Mouse (Mus musculus) retina, postnatal 1 day (tissue): Measurements from ENCODE around the gene Bhlha9.

ENCODE experiments used
- DNase-seq: peaks from one replicate; pipeline ENCODE4 v3.0.0-alpha.2; 2012

Gene Bhlha9

DNA sequence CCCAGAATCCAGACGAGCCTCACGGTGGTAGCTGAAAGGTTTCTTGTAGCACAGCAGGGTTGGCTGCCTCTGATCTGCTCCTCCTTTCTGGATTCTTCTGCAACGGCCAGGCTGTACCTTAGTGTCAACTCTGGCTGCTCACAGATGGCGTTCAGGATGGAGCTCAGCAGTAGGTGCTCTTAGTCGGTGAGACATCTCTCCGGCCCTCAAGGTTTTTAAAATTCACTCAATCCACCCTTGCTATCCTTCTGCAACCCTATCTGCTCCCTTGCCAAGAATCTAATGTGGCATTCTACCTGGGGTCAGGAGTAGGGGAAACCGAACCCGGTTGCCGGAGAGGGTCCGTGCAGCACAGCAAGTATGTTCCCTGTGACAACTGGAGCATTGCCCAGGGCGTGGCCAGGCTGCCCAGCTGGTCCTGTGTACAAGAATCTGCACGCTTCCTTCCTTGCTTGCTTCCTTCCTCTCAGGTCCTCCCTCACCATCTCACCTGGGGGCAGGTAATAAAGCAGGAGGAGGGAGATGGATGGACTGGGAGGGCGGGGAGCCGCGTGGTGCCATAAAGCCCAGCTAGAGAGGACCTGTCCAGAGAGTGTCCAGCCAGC, at the start of gene Bhlha9:
Gene Bhlha9 (plus strand): TSS at position 600 of the 605 bp plus-strand sequence.
- no peak for DNase-seq

DNA sequence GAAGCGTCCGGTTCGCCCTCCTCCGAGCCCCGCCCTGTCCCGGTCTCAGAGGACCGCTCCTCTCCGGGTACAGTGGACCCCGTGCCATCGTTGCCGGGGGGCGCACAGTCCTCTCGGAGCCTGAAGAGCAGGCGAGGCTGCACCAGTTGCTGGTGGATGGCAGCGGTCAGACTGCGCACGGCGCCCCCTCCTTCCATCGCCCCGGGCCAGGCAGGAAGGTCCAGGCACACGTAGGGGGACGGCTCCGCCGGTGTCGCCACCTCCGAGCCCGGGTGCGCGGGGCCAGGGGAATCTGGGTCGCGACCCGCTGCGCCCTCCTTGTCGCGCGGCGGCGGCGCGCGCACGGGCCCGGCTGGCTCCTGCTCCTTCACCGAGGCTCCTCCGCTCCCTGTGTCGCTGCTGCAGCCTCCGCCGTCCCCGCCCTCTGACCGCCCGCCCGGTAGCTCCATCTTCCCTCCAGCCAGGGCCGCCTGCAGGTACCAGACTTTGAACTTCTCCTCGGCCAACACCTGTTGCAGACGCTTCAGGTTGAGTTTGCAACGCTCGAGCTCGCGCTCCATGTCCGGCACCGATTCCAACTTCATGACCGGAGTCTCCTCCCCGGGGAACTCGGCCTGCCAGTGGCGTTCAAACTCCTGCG, 49.6 kb upstream of the Bhlha9 start:
- peak; percentile 67 for DNase-seq

- peak; percentile 87 for DNase-seq
These were observed 48.9 kb upstream of the Bhlha9 start for GRCm38 (mm10) chr11:76623206-76623961.

DNA sequence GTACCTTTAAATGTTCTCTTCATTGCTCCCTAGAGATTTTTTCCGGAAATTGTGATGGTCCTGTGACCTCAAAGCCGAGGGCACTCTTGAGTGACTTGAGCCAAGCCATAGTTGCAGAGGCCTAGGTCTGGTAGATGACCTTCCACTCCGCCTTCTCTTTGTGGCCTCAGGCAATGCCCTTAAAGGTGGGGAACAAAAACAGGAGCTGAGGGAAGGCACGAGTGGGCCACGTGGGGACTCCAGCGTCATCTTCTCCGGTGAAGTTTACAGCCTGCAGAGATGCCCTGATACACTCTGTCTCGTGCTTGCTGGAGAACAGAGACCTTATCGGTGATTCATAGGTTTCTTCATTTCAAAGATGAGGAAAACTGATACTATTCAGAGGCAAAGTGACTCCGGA, 48.2 kb upstream of the Bhlha9 start:
- no peak for DNase-seq

DNA sequence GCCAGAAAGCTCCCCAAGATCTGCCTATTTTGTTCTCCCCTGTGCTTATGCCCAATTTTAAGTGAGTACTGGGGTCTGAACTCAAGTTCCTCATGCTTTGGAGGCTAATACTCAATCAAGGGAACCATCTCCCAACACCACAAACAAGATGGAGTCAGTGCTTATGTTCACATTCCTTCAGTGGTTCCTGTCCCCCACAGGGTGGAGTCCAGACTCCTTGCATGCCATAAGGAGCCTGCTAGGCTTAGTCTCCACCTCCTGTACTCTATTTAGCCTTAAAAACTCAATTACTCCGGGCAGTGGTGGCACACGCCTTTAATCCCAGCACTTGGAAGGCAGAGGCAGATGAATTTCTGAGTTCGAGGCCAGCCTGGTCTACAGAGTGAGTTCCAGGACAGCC, 47.4 kb upstream of the Bhlha9 start:
- no peak for DNase-seq

DNA sequence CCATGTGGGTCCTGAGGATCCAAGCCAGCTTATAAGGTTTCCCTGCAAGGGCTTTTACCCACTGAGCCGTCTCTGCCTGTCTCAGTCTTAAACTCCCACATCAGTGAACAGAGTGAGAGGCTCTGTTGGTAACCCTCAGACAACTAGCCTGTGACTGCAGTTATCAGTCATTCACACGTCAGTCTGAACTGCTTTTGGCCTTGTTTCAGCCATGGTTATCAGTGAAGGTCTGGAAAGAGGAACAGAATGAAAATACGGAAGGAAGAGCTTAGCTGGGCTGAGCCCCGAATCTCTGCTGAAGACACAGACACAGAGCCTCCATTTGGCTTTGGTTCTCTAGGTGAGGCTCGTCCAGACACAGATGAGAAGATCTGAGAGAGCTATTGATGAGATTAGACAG, 43.7 kb upstream of the Bhlha9 start:
- DNase-seq, result no peak

GRCm38 (mm10) chr11:76630023-76630422, 42.2 kb upstream of the Bhlha9 start:
- no peak for DNase-seq

DNA sequence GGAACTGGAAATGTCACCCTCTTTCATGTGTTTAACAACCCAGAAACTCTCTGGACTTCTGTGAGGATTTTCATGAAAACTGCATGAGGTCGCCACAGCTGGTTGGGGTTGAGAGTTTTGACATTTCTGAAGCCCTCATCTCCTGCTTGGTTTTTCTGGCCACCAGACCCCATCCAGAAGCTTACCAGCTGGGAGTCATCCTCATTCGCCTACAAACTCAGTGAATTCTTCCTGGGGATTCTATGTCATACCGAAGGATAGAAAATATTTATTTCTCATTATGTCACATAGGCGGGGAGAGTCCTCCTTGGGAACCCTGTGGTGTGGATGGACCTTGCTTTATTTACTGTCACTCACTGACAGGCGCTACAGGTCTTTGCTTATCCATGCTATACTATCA, 41.8 kb upstream of the Bhlha9 start:
- no peak for DNase-seq

GRCm38 (mm10) chr11:76639269-76639985, 32.8 kb upstream of the Bhlha9 start:
- DNase-seq, result peak; percentile 58

DNA sequence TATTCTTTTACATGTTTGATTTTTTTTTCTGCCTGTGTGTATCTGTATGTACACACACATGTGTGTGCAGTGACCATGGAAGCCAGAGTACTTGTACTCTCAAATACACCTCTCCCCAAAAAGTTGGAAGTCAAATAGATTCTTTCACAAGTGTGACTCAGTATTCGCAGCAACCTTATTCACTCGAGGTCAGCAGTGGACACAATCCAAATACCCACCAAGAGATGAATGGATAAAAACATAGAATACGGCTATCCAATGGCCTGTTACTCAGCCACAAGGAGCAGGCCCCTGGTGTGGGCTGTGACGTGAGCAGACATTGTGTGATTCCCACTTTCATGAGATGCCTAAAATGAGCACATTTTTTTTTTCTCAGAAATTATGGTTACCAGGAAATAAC, 32.0 kb upstream of the Bhlha9 start:
- DNase-seq, result no peak

DNA sequence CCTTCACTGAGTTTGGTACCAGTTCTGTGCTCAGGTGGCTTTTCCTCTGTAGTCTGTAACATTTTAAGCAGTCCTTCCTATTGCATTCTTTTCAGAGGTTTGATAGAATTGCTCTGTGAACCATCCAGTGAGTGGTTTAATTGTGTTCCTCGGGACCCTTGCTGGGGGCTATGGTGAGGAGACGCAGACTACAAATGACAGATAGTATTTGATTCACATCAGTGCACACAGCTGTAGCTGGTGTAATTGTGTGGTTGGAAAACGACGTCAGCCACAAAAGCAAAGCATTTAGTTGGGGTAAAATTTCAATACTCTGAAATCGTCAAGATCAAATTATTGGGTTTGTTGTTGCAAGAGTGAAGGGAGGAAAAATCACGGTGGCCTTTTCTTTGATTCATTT, 28.0 kb upstream of the Bhlha9 start:
- peak; percentile 91 for DNase-seq

DNA sequence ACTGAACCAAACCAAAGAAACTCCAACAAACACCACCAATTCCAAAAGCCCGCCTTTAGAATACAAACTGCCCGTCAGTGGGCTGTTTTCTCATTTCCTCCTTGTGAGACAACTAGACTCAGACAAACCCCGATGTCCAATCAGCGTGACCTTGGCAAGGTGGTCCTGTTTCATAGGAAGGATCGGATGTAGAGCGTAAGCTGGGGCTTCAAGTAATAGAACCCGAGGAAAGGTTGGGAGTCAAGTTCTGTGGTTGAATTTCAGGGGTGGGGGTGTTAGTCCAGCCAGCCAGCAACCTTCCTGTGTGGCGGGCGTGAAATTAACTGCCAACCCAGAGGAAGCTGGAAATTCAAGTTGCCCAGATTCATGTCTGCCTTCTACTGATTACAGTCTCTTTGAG, 27.2 kb upstream of the Bhlha9 start:
- no peak for DNase-seq

DNA sequence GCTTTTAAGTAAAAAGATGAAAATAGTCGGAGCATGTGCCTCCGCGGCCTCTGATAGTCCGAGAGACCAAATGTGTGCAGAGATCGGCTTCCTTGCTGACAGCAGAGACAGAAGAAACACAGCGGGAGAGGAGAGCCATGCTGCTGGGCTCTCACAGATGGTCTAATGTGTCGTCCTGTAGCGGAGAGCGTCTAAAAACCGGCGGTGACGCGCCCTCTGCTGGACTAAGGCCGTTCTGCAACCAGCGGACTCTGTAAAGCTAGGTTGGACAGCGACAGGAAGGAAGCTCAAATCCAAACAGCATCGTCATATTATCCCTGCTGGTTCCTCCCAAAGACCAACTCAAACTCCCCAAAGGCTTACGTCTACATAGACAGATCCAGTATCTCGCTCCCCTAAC, 26.3 kb upstream of the Bhlha9 start:
- DNase-seq, result peak; percentile 92

GRCm38 (mm10) chr11:76647062-76647461, 25.2 kb upstream of the Bhlha9 start:
- DNase-seq, result peak; percentile 80

GRCm38 (mm10) chr11:76647500-76647899, 24.8 kb upstream of the Bhlha9 start:
- peak; percentile 87 for DNase-seq

- DNase-seq, result no peak
These were observed 21.3 kb upstream of the Bhlha9 start for GRCm38 (mm10) chr11:76650862-76651560.

DNA sequence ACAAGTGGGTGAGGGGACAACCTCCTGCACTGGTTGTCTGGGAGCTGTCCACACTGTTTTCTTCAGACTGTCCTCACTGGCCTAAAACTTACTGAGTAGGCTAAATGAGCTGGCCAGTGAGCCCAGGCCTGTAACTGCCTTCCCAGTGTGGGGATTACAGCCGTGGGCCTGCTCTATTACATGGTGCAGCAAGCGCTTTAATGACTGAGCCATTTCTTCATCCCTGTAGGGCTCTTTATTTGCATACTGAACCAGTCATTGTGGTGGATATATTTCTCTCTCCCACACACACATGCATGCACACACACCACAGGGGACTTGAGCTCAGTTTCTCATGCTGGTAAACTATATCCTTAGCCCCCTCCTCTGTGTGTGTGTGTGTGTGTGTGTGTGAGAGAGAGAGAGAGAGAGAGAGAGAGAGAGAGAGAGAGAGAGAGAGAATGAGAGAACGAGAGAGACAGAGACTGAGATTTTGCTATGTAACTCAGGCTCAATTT, 19.4 kb upstream of the Bhlha9 start:
- DNase-seq, result no peak

GRCm38 (mm10) chr11:76655106-76655505, 17.2 kb upstream of the Bhlha9 start:
- peak; percentile 70 for DNase-seq

- no peak for DNase-seq
These were observed 14.8 kb upstream of the Bhlha9 start for GRCm38 (mm10) chr11:76657450-76657970.

DNA sequence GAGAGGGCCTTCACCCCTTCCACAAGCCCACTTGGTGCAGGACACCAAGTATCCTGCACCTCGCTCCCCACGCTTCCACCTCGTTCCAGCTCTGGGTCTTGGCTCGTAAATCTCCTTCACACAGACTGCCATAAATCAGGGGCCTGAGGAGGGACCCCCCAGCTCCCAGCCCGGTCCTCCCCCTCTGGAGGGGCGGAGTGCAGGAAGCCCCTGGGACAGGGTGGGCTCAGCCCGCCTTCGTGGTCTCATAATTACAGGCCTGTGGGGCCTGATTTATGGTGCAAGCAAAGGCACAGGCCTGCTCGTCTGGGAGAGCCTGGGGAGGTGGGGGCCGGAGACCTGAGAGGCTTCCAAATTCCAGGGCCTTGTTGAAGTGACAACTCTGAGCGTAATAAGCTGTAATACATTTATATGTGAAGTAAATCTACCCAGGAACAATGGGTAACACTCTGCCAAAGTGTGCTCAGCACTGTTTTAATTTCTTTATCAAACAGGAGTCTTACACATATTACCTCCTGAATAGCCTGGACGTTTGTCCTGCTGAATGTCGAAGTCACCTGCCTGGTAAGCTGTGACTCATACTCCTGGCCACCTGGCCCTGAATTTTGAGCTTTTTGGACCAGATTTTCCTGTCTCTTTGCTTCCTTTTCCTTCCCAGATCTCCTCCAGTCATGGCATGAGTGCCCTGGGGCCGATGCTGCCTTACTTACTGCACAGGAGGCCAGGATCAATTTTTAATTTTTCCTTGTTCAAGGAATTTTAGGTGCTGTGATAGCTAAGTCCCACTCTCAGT, 12.9 kb upstream of the Bhlha9 start:
- DNase-seq, result no peak

DNA sequence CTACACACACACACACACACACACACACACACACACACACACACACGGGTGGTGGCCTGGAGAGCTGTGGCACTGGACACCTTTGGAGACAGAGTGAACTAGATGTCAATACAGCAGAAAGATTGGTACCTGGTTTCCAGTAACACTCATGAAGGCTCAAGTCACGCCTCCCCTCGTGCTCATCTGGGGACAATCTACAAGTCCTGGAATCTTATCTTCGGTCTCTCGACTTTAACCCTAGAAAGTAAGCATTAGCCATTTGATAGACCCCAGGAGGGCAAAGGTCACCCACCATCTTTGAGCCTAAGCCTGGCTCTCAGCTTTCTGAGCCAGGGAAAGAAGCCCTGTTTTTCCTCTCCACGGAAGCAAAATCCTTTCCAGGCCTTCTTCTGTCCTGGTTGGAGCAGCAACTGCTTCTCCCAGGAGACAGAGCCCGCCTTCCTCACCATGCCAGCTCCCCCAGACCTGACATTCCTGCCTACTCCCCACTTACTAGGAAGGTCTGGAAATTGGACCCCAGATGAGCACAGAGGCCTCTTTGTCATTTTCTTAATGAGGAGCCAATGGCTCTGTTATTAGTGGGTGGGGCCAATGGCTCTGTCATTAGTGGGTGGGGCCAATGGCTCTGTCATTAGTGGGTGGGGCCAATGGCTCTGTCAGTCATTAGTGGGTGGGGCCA, 10.3 kb upstream of the Bhlha9 start:
- DNase-seq, result peak; percentile 66
